Mouse (Mus musculus) thymus, adult 18-20 months (tissue): Measurements from ENCODE around the gene Gm9970.

ENCODE experiments used
- DNase-seq, 2 experiments: peaks; one replicate each; pipeline ENCODE4 v3.0.0; 2022; ENCODE audit warnings: mixed read lengths in 2 of 2

Gm9970 gene

DNA sequence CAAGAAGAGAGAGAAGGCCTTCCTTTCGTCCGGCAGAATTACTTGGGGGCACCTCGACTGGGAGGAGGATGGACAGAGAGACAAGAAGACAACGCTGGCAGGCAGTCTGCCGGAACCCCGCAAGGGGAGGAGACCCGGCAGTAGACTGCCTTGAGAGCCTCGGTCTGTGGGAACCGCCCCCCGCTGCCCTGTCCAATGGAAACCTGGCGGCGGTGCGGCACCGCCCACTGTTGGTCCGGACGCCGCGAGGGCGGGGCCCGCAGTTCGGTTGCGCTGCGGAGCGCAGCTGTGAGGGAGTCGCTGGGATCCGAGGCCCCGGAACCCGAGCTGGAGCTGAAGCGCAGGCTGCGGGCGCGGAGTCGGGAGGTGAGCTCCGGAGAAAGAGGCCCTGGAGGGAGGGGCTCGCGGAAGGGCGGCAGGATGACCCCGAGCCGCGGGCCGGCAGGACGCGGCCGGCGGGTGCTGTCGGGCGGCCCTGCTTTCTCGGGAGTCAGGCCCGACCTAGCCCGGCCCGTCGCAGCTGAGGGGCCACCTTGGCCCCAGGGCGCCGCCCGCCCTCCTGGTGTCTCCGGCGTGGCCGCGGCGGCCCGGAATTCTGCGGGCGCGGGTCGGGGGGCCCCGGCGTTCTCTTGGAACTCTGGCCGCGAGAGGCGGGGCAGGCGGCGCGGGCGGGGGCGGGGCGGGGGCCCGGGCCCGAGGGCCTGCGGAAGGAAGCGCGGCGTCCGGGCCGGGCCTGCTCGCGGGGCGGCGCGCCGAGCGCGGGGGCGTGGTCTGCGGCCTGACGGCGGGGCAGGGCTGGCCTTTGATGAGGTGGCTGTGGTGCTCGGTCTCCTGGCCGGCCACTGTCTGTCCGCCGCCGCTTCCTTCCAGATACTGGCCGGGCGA lies at the start of gene Gm9970, which contains the start of gene Nrbp1:
TSS of gene Gm9970 (minus strand) at position 596 of the 885 bp plus-strand sequence.
TSS of gene Nrbp1 (plus strand) at position 228 of the 885 bp plus-strand sequence.
- peak; percentile 94 to 95 for DNase-seq

DNA sequence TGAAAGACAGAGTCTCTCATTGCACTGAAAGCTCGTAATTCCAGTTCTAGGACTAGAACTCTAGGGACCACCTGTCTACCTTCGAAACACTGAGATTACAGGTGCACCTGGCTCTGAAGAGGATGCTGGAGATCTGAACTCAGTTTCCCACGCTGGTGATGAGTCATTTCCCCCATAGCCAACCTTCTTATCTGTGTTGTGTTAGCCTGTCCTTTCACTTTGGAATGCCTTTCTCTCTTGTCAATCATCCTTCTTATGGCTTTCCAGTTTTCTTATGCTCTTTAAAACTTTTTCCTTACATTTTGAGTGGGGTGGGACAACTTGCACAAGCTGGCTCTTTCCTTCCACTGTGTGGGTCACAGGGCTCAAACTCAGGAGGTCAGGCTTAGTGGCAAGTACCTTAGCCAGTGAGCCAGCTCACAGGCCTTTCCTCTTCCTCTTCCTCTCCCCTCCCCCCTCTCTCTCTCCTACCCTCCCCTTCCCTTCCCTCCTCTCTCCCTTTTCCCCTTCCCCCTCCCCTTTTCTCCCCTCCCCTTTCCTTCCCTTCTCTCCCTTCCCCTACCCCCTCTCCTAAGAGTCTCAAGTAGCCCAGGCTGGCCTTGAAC lies 48.7 kb upstream of the Gm9970 start:
- no peak for DNase-seq

DNA sequence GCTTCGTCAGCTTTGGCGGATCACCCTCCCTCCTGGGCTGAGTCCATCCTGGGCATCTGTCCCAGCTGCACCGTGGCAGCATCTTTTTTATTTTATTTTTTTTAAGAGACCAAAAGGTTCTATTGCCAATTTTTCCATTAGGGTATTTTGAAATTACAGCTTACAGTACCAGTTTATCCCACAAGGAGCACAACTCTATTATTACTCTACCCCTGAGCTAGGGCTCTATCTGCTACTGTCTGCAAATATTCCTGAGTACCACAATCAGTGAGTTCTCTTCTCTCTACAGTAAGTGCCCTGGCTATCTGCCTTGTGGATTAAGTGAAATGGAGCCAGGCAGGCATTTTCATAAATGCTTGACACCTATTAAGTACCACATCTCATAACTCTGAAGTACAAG lies 47.6 kb upstream of the Gm9970 start:
- DNase-seq, result no peak

DNA sequence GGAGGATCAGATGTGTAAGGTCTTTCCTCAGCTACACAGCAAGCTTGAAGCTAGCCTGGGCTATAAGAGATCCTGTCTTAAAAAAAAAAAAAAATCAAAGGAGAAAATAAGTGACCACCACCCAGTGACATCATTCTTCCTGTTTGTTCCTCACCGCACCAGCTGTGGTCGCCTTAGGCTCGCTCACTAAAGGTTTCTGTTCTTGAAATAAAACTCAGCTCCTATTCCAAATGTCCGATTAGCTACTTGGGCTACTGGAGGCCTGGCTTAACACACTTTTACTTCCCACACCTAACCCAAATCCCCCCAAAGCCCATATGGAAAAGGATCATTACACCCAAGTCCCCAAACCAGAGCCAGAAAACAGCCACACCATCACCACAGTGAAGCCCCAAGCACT lies 47.2 kb upstream of the Gm9970 start:
- DNase-seq, result no peak

DNA sequence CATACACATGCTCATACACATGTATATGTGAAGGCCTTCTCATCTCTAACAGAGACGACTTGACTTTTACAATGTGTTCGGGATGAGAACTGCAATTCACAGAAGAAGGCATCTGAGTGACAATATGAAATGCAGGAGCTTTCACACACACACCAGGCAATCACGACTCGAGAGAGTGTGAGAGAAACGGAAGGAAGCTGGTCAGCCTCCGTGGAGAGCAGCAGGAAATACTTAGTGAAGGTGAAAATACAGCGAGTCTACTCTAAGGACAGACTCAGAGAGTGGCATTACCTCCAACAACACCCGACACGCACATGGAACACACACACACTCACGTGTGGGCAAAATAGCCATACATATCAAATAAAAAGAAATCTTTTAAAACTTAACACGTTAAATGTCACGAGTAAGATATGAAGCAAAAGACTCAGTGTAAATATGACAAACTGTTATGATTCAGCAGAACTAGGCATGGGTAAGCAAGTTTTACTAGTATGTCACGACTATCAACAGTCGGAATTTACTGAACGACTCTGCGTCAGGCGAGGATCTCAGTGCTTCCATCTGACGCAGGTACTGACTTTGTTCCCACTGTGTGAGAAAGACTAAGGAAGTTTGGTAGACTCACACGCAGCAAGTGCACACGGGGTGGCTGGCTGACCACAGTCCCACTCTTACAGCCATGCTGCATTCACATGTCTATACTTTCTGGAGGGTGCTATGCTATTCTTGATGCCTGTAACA lies 38.4 kb upstream of the Gm9970 start:
- DNase-seq, result no peak

DNA sequence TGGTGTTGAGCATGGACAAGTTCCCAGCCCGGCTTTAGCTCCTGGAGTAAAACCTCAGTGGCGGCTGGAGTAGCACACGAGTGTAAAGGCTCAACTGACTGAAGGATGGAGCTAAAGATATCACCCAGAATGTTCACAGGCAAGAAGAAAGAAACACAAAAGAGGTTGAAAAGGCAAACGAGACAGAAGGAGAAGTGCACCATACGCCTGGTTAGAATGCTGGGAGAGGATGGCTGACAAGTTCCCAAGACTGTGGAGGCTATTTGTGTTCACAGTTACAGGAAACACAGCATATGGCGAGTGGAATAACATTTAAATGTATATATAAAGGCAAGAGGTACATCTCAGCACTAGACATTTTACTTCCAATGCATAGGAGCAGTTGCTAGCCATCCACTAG lies 32.0 kb upstream of the Gm9970 start:
- no peak for DNase-seq

DNA sequence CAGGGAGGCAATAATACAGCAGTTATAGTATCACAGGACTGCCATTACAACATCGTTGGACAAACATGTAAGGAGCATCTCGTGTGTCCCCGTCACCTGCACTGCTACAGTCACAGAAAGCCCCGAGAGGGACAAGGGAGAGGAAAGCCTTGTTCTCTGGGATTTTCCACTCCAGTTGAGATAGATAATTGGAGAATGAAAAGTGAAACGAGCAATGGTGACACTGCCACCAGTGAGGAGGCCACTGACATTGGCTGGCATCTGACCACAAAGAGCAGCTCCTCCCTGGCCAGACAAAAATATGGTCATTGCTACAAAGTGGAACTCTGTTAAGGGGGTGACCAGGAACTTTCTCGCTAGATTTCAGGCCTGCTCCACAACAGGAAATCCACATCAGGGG lies 26.7 kb upstream of the Gm9970 start:
- no peak for DNase-seq

DNA sequence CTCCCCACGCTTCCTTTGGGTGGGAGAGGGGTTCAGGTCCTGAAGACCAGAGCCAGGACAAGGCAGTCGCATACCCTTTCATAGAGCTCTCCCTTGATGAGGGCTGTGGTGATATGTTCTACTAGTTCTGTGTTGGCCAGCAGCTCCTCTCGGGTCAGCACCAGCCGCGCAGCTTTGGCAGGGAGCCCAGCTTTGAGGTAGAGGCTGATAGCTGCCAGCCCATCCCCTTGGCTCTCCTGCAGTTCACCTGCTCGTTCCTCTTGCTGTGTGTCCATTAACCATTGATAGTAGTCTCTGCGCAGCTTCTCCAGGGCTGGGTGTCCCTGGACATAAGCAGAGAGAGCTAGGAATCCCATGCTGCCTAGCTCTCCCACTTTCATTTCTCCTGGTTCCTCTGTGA lies 25.1 kb upstream of the Gm9970 start:
- no peak for DNase-seq

DNA sequence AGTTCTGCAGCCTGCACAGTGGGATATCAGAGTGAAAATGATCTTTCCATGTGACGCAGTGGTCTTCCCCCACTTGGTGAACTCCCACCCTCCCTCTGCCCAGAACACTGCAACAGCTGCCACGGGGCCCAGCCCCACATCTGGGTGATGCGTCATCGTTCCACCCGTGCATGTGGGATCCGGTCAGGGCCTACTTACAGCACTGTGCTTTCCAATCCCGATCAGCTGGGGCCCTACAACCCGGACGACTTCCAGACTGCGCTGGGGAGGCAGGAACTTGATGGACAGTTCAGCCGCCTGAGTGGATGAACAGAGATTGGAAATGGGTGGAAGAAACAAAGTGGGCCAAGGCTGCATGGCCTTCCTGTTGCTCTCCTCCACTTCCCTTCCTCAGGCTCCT lies 16.6 kb upstream of the Gm9970 start:
- DNase-seq, result no peak

DNA sequence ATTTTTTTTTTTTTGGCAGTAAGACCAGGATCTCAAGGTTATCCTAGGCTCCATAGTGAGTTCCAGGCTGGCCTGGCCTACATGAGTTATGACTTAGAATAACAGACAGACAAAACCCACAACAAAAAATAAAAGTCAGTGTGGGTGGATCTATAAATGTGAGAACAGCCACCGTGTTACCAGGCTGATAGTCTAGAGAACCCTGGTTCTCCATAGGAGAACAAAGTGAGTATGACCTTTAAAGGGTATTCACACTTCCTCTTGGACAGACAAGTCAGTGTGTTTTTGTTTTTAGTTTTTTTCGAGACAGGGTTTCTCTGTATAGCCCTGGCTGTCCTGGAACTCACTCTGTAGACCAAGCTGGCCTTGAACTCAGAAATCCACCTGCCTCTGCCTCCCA lies 14.9 kb upstream of the Gm9970 start:
- DNase-seq, result no peak

DNA sequence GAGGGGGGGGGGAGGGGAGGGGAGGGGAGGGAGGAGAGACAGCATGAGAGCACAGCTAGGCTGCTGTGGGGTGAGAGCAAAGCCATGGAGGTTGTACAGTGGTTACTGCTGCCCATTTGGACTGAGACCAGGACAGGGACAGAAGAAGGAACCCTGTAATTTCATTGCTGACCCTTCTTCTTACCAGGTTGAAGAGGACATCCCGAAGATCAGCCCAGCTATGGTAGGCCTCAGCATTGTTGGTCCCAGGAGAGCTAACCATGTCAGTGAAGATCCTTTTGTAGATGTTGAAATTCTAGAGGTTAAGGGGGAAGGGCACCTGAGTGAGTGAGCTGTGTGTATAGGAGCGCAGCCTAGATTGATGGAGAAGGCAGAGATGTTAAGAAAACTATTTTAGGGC lies 14.3 kb upstream of the Gm9970 start:
- no peak for DNase-seq

DNA sequence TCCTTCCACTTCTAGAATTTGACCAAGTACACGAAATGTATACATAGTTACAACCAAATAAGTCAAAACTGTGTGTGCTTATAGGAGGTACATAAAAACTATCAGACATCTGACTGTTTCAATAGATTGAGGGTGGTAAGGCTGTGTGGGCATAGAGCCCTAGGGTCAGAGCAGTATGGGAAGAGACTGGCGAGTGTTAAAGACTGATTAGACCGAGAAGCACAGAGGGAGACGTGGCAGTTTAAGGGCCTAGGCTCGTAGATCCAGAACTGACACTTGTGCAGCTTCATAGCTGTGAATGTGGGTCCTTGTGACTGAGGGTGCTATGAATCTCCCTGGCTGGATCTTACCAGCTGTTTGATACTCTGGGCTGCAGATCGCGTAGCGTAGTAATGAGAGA lies 13.9 kb upstream of the Gm9970 start:
- no peak for DNase-seq

DNA sequence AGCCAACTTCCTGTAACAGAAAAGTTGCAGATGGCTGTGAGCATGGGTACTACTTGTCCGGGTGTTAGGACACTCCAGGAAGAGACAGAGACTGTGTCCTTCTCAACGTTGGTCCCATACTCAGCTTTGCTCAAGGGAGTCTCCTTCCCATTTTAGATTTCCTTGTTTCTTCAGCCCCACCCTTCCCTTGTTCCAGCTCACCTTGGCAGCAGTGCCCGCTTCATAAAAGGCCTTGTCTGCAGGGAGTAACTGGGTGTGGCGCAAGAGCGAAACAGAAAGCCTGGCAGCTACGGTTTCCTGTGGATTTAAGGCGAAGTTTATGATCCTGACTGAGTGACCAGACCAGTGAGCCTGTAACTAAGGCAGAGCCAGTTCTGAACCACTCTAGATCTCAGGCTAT lies 13.4 kb upstream of the Gm9970 start:
- DNase-seq, result no peak

DNA sequence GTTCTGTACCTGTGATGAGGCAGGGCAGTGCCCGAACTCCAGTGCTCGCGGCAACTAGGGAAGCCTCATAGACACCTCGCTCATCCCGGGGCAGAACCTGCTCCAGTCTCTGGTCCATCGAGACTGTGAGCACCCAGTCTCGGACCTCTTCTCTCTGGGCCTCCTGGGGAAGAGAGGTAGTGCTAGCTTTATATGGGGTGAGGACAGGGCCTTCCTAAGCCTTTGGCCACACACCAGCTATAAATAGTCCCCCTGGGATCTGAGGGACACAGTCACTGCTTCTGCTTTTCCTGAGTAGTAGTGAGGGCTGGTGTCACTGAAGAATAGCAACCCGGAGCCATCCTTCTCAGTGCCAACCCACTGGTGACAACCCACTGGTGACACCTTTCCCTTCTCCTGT lies 12.8 kb upstream of the Gm9970 start:
- no peak for DNase-seq

DNA sequence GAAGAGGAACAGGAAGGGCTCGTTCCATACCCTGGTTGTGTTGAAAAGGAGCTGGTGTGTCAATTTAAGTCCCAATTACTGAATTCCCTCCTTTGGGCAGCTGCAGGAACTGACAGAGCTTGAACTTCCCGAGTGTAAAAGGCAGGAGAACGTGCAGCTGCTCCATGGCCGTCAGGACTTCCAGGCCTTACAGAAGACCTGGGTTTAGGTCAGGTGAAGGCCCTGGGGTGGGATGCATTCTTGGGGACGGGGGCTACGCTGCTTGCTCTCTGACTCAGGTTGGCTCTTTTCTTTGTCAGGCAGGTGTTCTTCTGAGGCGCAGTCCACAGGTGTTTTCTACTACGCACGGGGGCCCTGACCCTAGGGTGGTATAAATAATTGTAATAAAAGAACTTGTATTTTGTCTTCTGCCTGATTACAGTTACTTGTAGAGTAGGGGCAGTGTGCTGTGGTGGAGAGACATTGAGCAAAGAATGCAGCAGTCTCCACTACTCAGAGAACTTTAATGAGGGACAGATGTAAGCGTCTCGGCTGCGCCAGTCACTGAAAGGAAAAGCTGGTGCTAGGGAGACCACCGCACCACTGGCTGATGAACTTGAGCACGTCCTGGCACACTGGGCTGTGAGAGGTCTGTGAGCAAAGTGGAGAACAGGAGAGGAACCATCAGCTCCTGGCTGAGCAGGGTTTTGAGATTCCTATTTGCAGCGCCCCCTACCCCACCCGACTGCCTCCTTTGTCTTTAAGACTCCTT lies 11.9 kb upstream of the Gm9970 start:
- no peak for DNase-seq

DNA sequence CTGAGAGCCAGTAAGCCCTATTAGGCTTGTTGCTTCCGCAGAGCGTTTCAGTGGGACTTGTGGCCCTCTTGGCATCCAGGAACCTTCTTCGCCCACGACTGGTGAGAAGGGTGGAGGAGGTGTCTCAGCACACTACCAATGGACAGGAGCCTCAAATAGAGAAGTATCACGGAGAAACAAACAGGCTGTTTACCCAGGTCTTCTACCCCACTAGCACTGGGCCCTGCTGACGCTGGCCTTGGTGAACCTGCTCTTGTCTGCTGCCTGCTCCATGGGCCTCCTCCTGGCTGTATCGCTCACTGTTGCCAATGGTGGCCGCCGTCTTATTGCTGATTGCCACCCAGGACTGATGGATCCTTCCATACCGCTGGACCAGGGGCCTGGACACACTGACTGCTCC lies 11.1 kb upstream of the Gm9970 start:
- DNase-seq, result no peak

DNA sequence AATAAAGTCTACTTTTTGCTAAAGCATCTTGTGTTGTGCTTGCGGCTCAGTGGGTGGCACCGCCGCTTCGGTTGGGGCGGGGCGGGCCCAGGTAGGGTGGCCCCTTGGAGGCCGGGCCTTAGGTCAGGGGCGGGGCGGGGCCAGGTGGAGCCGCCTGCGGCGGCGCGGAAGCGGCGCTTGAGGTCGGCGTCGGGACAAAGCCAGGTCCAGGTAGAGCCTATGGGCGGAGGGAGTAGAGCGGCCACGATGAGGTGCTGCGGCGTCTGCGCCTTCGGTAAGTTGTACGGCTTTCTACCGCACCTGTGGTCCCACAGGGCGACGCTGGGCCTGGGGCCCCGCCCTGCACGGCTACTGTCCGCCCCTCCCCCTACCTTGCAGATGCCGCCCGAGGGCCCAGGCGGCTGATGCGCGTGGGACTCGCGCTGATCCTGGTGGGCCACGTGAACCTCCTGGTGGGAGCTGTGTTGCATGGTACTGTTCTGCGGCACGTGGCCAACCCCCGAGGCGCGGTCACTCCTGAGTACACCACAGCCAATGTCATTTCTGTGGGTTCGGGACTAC lies 10.6 kb upstream of the Gm9970 start, which contains the start of gene Krtcap3:
TSS of gene Krtcap3 (plus strand) at position 151 of the 561 bp plus-strand sequence.
- peak in 1 of 2 experiments; percentile 25 for DNase-seq

DNA sequence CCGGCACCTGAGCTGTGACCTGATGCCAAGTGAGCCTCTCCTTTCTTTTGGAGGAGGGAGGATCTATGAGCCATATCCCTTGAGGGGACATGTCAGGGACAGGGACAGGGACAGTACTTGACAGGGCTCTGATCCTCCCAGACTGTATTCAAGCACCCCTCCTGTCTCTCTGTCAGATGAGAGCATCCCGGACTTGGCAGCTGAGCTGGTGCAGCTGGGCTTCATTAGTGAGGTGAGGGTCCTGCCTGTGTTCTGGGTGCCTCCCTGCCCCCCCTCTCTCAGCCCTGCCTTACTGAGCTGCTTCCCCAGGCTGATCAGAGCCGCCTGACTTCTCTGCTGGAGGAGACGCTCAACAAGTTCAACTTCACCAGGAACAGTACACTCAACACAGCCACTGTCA lies 9.7 kb upstream of the Gm9970 start:
- no peak for DNase-seq

DNA sequence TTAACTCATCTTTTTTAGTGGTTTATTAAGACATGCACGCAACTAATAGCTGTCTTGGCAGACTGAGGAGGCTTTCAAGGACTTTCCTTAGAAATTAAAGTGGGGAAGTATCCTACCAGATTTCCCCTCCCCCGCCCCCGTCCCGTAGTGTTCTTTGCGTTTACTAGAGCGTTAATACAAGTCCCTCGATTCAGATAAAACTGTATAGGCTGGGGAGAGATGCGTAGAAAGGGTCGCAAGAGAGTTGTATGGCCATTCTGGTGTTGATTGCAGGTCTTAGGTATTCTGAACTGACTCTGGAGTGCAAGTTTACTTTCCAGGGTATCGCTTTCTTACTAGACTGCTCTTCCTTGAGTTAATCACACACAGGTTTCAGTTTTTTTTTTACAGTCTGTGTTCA lies 1.2 kb upstream of the Gm9970 start:
- DNase-seq, result no peak

DNA sequence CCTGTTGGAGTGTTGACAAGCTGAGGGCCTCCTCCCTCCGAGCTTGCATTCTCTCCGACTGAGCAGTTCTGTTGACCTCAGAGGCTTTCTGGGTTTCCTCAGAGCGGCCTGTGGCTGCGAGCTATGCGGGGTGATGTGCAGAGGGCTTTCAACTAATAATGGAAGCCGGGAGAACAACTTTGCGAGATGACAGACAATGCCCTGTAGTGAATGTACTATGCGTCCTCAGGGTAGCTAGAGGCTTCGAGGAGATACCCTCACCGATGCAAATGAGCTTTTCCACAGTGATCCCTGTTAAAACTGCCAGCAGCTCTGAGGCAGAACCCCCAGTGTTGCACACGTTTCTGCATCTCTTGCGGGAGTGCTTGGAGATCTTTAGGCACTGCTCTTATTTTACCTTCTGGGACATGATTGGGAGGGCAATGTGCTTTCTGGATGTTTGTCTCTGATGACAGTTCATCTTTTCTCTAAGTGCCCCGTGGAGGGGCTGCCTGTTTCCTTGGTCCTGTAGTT lies 546 bp upstream of the Gm9970 start:
- no peak for DNase-seq

DNA sequence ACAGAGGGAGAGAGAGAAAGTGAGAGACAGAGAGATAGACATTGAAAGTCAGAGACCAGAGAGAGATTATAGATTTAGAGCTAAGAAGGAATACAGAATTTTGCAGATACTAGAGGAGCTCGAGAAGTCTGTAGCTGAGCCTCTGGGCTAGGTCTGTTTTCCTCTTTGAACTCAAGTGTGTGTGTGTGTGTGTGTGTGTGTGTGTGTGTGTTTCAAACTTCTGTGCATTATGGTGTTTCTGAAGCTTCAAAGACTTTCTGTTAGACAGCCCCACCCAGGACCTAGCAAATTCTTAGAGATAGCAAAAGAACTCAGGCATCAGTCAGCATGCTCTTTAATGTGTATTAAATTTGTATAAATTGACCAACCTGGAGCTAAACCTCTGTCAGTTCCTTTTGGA lies 14.4 kb downstream of the Gm9970 start:
- no peak for DNase-seq

DNA sequence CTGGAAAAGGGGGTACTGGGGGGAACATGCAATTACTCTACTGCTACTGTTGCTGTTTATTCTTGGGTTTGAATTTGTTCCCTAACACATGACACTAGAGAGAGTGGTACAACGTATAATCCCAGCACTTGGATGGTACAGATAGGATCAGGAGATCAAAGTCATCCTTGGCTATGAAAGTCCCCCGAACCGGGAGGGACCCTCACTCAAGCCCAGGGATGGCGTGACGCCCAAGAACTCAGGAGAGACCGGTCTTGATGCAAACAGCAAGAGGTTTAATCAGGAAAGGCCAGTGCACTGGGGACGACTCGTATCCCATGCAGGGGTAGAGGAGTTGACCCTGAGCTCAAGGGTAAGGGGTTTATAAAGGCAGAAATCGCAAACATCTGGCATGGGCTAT lies 18.3 kb downstream of the Gm9970 start:
- DNase-seq, result no peak
